Mouse (Mus musculus) lung, adult 2 months (tissue): ENCODE measurements at regions not wholly inside any gene's neighbourhood (a gene's known extent, or its start where the extent isn't known, plus 50 kb on each side); places are given as distances from the start of the nearest gene placed in this dataset.

Experiments used
- CTCF ChIP-seq: fragments of 200-500 bp; IDR thresholded peaks from 2 replicates; pipeline ENCODE4 v1.5.1; 2011; ENCODE audit warnings: mild to moderate bottlenecking, low read length, control low read depth; ENCODE audit not compliant: insufficient read depth
- POLR2A ChIP-seq: fragments of 200-500 bp; IDR thresholded peaks from 2 replicates; pipeline ENCODE4 v1.6.1; 2011; ENCODE audit warnings: low read depth, mild to moderate bottlenecking, control low read depth, low read length, borderline replicate concordance; ENCODE audit errors: extremely low read depth

- TF ChIP-seq CTCF (no peak), POLR2A (no peak)
Observed at GRCm38 (mm10) chr16:26251027-26251426, 120.6 kb downstream of the Cldn1 start.
